Mouse (Mus musculus) neural tube, embryonic 15.5 days (tissue): ENCODE measurements around the gene Ncf4. TPM values are rescaled to one million over a fixed set of nuclear protein-coding genes. Genes with fewer than 3 reads are reported as not detected.
A peak's percentile ranks its signal among the peaks of the same experiment; 100 is the strongest.
"Not testable (repeated sequence)": the region's sequence is repeated elsewhere in the genome, so short reads cannot be mapped to it uniquely, and the experiment has no call there.

Source experiments
- ATAC-seq: fragments of 200-750 bp; cut with Nextera tagmentation; 2 replicates; pipeline ENCODE4 v1.8.0; 2017; ENCODE audit warnings: mild to moderate bottlenecking, moderate TSS enrichment, moderate library complexity; ENCODE audit not compliant: low FRiP score
- H3K27ac ChIP-seq: fragments of 300-500 bp; sonication (generic); replicated peaks from 2 replicates; pipeline ENCODE4 v1.5.1; 2015; ENCODE audit warnings: mild to moderate bottlenecking, inconsistent platforms
- H3K27me3 ChIP-seq: fragments of 300-500 bp; sonication (generic); replicated peaks from 2 replicates; pipeline ENCODE4 v1.6.1; 2015; ENCODE audit warnings: inconsistent platforms
- H3K36me3 ChIP-seq: fragments of 300-500 bp; sonication (generic); 2 replicates; pipeline ENCODE4 v1.6.1; 2015; ENCODE audit warnings: inconsistent platforms
- H3K4me1 ChIP-seq: fragments of 300-500 bp; sonication (generic); 2 replicates; pipeline ENCODE4 v1.6.1; 2015; ENCODE audit warnings: inconsistent platforms
- H3K4me2 ChIP-seq: fragments of 300-500 bp; sonication (generic); 2 replicates; pipeline ENCODE4 v1.6.1; 2015; ENCODE audit warnings: inconsistent platforms, mild to moderate bottlenecking, moderate library complexity
- H3K4me3 ChIP-seq: fragments of 300-500 bp; sonication (generic); replicated peaks from 2 replicates; pipeline ENCODE4 v1.5.1; 2015; ENCODE audit warnings: mild to moderate bottlenecking, inconsistent platforms
- H3K9ac ChIP-seq: fragments of 300-500 bp; sonication (generic); replicated peaks from 2 replicates; pipeline ENCODE4 v1.6.1; 2015; ENCODE audit warnings: mild to moderate bottlenecking, inconsistent platforms
- H3K9me3 ChIP-seq: fragments of 300-500 bp; sonication (generic); replicated peaks from 2 replicates; pipeline ENCODE4 v1.6.1; 2016; ENCODE audit warnings: inconsistent platforms
- WGBS: fragments of 180-500 bp; shearing (Covaris S2); methylation state at CpG from one replicate; pipeline ENCODE4 v1.1.7; 2015; ENCODE audit warnings: mixed read lengths; 5-methylcytosine and 5-hydroxymethylcytosine counted together
- polyA plus RNA-seq: library from polyadenylated mRNA; unstranded; fragments of >200 nt; fragmentation: Nextera tagmentation; extraction: Ambion mirVana; gene quantifications from 2 replicates; pipeline ENCODE4 v1.2.1, GENCODE M21; 2015

The Ncf4 gene
- polyA plus RNA-seq, 1 experiment from 2014 or later, result 1.6 TPM

GRCm38 (mm10) chr15:78234823-78235509, 9.6 kb upstream of the Ncf4 start:
- Histone ChIP-seq H3K9me3 (no peaks in the 10 kb centered on the region), H3K36me3 (no peaks in the 10 kb centered on the region), H3K4me1 (peaks cover 13% of the 10 kb centered on the region; the same call in 1 of the 2 replicates), H3K4me2 (no peak overlapping the region), H3K27ac (no peak overlapping the region), H3K4me3 (no peak overlapping the region), H3K27me3 (0 out of 2 replicates have a peak, but pooled peaks cover 3% of the 10 kb centered on the region), H3K9ac (no peak overlapping the region)
- ATAC-seq, result no peak
- 81% methylated on average over 5 of the region's 5 CpGs for WGBS

- no peaks in the 10 kb centered on the region for H3K9me3 ChIP-seq
- no peak overlapping the region for H3K27ac ChIP-seq
- H3K36me3 ChIP-seq, result no peaks in the 10 kb centered on the region
- H3K9ac ChIP-seq, result no peak overlapping the region
- no peaks in the 10 kb centered on the region for H3K4me1 ChIP-seq
- ATAC-seq, result no peak
- 28% methylated on average over 10 of the region's 10 CpGs for WGBS
- no peak overlapping the region for H3K4me2 ChIP-seq
- H3K4me3 ChIP-seq, result no peak overlapping the region
- H3K27me3 ChIP-seq, result 0 out of 2 replicates have a peak, but pooled peaks cover 3% of the 10 kb centered on the region
These were observed 5.1 kb upstream of the Ncf4 start for GRCm38 (mm10) chr15:78239453-78239852.

- Histone ChIP-seq H3K9ac (no peak overlapping the region), H3K27ac (no peak overlapping the region), H3K9me3 (no peaks in the 10 kb centered on the region), H3K4me3 (no peak overlapping the region), H3K4me2 (no peak overlapping the region), H3K36me3 (no peaks in the 10 kb centered on the region), H3K27me3 (0 out of 2 replicates have a peak, but pooled peaks cover under 1% of the 10 kb centered on the region), H3K4me1 (no peaks in the 10 kb centered on the region)
- ATAC-seq, result no peak
- WGBS, result 61% methylated on average over 14 of the region's 14 CpGs
These were observed 4.5 kb upstream of the Ncf4 start for GRCm38 (mm10) chr15:78239956-78240617.

GRCm38 (mm10) chr15:78241335-78241734, 3.3 kb upstream of the Ncf4 start:
- WGBS, result 49% methylated on average over 11 of the region's 11 CpGs
- no peaks in the 10 kb centered on the region for H3K9me3 ChIP-seq
- no peak for ATAC-seq
- H3K27me3 ChIP-seq, result no peaks in the 10 kb centered on the region
- no peak overlapping the region for H3K4me2 ChIP-seq
- H3K36me3 ChIP-seq, result no peaks in the 10 kb centered on the region
- H3K4me1 ChIP-seq, result no peaks in the 10 kb centered on the region
- H3K9ac ChIP-seq, result no peak overlapping the region
- H3K4me3 ChIP-seq, result no peak overlapping the region
- no peak overlapping the region for H3K27ac ChIP-seq

GRCm38 (mm10) chr15:78243061-78243460, 1.5 kb upstream of the Ncf4 start:
- Histone ChIP-seq H3K4me2 (no peak overlapping the region), H3K36me3 (no peaks in the 10 kb centered on the region), H3K27me3 (no peaks in the 10 kb centered on the region), H3K9ac (no peak overlapping the region), H3K4me3 (no peak overlapping the region), H3K4me1 (no peaks in the 10 kb centered on the region), H3K9me3 (no peaks in the 10 kb centered on the region), H3K27ac (no peak overlapping the region)
- ATAC-seq, result no peak
- whole genome bisulfite sequencing, result 84% methylated on average over 8 of the region's 8 CpGs

GRCm38 (mm10) chr15:78243774-78244173, 827 bp upstream of the Ncf4 start:
- no peak for ATAC-seq
- no peak overlapping the region for H3K4me3 ChIP-seq
- no peak overlapping the region for H3K27ac ChIP-seq
- no peaks in the 10 kb centered on the region for H3K27me3 ChIP-seq
- no peaks in the 10 kb centered on the region for H3K9me3 ChIP-seq
- 77% methylated on average over 6 of the region's 6 CpGs for WGBS
- no peak overlapping the region for H3K9ac ChIP-seq
- no peak overlapping the region for H3K4me2 ChIP-seq
- no peaks in the 10 kb centered on the region for H3K36me3 ChIP-seq
- H3K4me1 ChIP-seq, result no peaks in the 10 kb centered on the region

- no peak for ATAC-seq
These were observed 1.8 kb downstream of the Ncf4 start for GRCm38 (mm10) chr15:78246143-78247116.

GRCm38 (mm10) chr15:78247659-78248058, 3.1 kb downstream of the Ncf4 start:
- Histone ChIP-seq H3K27ac (no peak overlapping the region), H3K27me3 (no peaks in the 10 kb centered on the region)

More at GRCm38 (mm10) chr15:78246143-78247116, 1.8 kb downstream of the Ncf4 start:
- H3K36me3 ChIP-seq, result no peaks in the 10 kb centered on the region
- no peaks in the 10 kb centered on the region for H3K9me3 ChIP-seq
- H3K4me3 ChIP-seq, result no peak overlapping the region
- no peaks in the 10 kb centered on the region for H3K27me3 ChIP-seq
- H3K27ac ChIP-seq, result no peak overlapping the region
- H3K4me2 ChIP-seq, result no peak overlapping the region
- H3K9ac ChIP-seq, result no peak overlapping the region
- H3K4me1 ChIP-seq, result no peaks in the 10 kb centered on the region
- WGBS, result 79% methylated on average over 18 of the region's 18 CpGs

GRCm38 (mm10) chr15:78248410-78248809, 3.8 kb downstream of the Ncf4 start:
- no peaks in the 10 kb centered on the region for H3K9me3 ChIP-seq
- H3K9ac ChIP-seq, result no peak overlapping the region
- no peaks in the 10 kb centered on the region for H3K4me1 ChIP-seq
- no peak for ATAC-seq
- no peaks in the 10 kb centered on the region; the same call in 1 of the 2 replicates for H3K27me3 ChIP-seq
- no peak overlapping the region for H3K4me2 ChIP-seq
- no peak overlapping the region for H3K4me3 ChIP-seq
- H3K27ac ChIP-seq, result no peak overlapping the region
- no peaks in the 10 kb centered on the region for H3K36me3 ChIP-seq
- WGBS, result 85% methylated on average over 3 of the region's 3 CpGs

More at GRCm38 (mm10) chr15:78247659-78248058, 3.1 kb downstream of the Ncf4 start:
- ATAC-seq, result no peak
- Histone ChIP-seq H3K4me2 (no peak overlapping the region), H3K9me3 (no peaks in the 10 kb centered on the region), H3K9ac (no peak overlapping the region), H3K4me1 (no peaks in the 10 kb centered on the region), H3K36me3 (no peaks in the 10 kb centered on the region), H3K4me3 (no peak overlapping the region)
- 62% methylated on average over 2 of the region's 2 CpGs for WGBS

- peak; percentile 69 for ATAC-seq
- H3K4me1 ChIP-seq, result peaks cover 3% of the 10 kb centered on the region; the same call in 1 of the 2 replicates
- H3K4me2 ChIP-seq, result peak overlapping the region; percentile 22; the same call in 1 of the 2 replicates
- no peaks in the 10 kb centered on the region for H3K36me3 ChIP-seq
- WGBS, result 20% methylated on average over 20 of the region's 20 CpGs
- no peak overlapping the region for H3K4me3 ChIP-seq
- H3K27me3 ChIP-seq, result peaks cover 2% of the 10 kb centered on the region; the same call in 1 of the 2 replicates
- H3K9me3 ChIP-seq, result no peaks in the 10 kb centered on the region
- no peak overlapping the region for H3K27ac ChIP-seq
- H3K9ac ChIP-seq, result no peak overlapping the region
These were observed 10.2 kb downstream of the Ncf4 start for GRCm38 (mm10) chr15:78254751-78255150.

GRCm38 (mm10) chr15:78256602-78257259, 12.1 kb downstream of the Ncf4 start:
- not testable (repeated sequence) for H3K36me3 ChIP-seq, H3K27me3 ChIP-seq, H3K4me3 ChIP-seq, ATAC-seq, H3K9ac ChIP-seq, H3K27ac ChIP-seq, H3K4me1 ChIP-seq, H3K4me2 ChIP-seq, H3K9me3 ChIP-seq
